Mouse (Mus musculus): ENCODE data around the gene Lnpk. TPM values are rescaled to one million over a fixed set of nuclear protein-coding genes. Genes with fewer than 3 reads are reported as not detected.

Gene Lnpk
- 10 to 100 TPM; 14.4 to 22.5 TPM for polyA plus RNA-seq (2017; shearing (Covaris generic))

DNA sequence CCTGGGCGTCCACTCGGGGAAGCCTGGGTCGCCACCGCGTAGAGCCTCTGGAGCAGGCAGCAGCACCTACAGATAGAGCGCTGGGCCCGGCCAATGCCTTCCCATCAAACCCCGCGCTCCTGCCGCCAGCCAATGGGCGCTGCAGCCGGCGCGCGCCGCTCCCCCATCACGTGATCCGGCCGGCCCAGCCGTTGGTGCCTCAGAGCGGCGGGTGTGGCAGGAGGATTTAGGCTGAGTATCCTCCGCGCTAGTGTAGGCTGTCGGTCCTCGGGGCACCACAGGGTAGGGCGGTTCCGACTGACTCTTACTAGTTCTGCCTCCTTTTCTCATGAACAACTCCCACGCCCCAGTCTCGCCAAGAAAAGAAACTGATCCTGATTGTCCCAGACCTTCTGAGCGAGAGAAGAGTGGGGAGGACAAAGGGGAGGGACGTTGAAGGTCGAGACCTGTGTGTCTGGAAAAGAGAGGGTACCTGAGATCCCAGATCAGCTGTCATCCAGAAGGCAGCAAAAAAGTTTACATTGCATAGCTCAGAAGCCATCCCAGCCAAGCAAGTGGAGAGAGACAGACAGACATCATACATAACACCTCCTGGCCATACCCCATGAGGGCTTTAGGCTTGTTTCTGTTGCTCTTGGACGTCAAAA is at the start of gene Lnpk:
Lnpk (minus strand) TSS at position 593 of the 647 bp plus-strand sequence.

Other genes starting within 250 kb of the Lnpk start
- under 1 TPM in 1 of 2 experiments, not detected in 1; 0.20 TPM for gene Evx2, start 80.1 kb upstream of the Lnpk start, polyA plus RNA-seq (2017; shearing (Covaris generic))
- gene Hoxd13, start 88.9 kb upstream of the Lnpk start, polyA plus RNA-seq (2017; shearing (Covaris generic)) = not detected
- gene Hoxd12, start 95.6 kb upstream of the Lnpk start, polyA plus RNA-seq (2017; shearing (Covaris generic)) = not detected
- under 1 TPM in 1 of 2 experiments, not detected in 1; 0.09 TPM for gene Hoxd11, start 100.1 kb upstream of the Lnpk start, polyA plus RNA-seq (2017; shearing (Covaris generic))
- gene Hoxd10, start 112.5 kb upstream of the Lnpk start, polyA plus RNA-seq (2017; shearing (Covaris generic)) = not detected
- gene Hoxd9, start 118.3 kb upstream of the Lnpk start, polyA plus RNA-seq (2017; shearing (Covaris generic)) = not detected
- gene Hoxd8, start 125.2 kb upstream of the Lnpk start, polyA plus RNA-seq (2017; shearing (Covaris generic)) = under 1 TPM in 1 of 2 experiments, not detected in 1; 0.28 TPM
- gene Hoxd3, start 132.5 kb upstream of the Lnpk start, polyA plus RNA-seq (2017; shearing (Covaris generic)) = not detected
- not detected for gene Hoxd4, start 132.5 kb upstream of the Lnpk start, polyA plus RNA-seq (2017; shearing (Covaris generic))
- gene Gm28230, start 147.3 kb upstream of the Lnpk start, polyA plus RNA-seq (2017; shearing (Covaris generic)) = not detected
- not detected for gene Hoxd1, start 183.5 kb upstream of the Lnpk start, polyA plus RNA-seq (2017; shearing (Covaris generic))
- gene Mtx2, start 246.4 kb upstream of the Lnpk start, polyA plus RNA-seq (2017; shearing (Covaris generic)) = 10 to 100 TPM; 65.0 to 74.4 TPM